Mouse (Mus musculus): ENCODE measurements around the gene Gapvd1. TPM values are rescaled to one million over a fixed set of nuclear protein-coding genes. Genes with fewer than 3 reads are reported as not detected.

Gapvd1 gene
- polyA plus RNA-seq, 1 experiment from 2014 or later: 107 TPM

Other genes with a start within 250 kb of the Gapvd1 start
- 420 and 450 TPM in 2 replicates for gene Hspa5, start 16.7 kb upstream of the Gapvd1 start, polyA plus RNA-seq (2015; fragmentation: Nextera tagmentation; extraction: Ambion mirVana)
- 24.5 and 27.4 TPM in 2 replicates for gene Rabepk, start 44.7 kb upstream of the Gapvd1 start, polyA plus RNA-seq (2015; fragmentation: Nextera tagmentation; extraction: Ambion mirVana)
- 102 and 106 TPM in 2 replicates for gene Fbxw2, start 71.1 kb upstream of the Gapvd1 start, polyA plus RNA-seq (2015; fragmentation: Nextera tagmentation; extraction: Ambion mirVana)
- not detected in 2 replicates for gene Gm34653, start 77.8 kb upstream of the Gapvd1 start, polyA plus RNA-seq (2015; fragmentation: Nextera tagmentation; extraction: Ambion mirVana)
- 0.26 and 0.28 TPM in 2 replicates for gene Cutal, start 119.2 kb upstream of the Gapvd1 start, polyA plus RNA-seq (2015; fragmentation: Nextera tagmentation; extraction: Ambion mirVana)
- 98.8 and 110 TPM in 2 replicates for gene Psmd5, start 119.7 kb upstream of the Gapvd1 start, polyA plus RNA-seq (2015; fragmentation: Nextera tagmentation; extraction: Ambion mirVana)
- 1.4 and 2.0 TPM in 2 replicates for gene Phf19, start 158.8 kb upstream of the Gapvd1 start, polyA plus RNA-seq (2015; fragmentation: Nextera tagmentation; extraction: Ambion mirVana)
- 2.8 and 4.9 TPM in 2 replicates for gene Traf1, start 206.5 kb upstream of the Gapvd1 start, polyA plus RNA-seq (2015; fragmentation: Nextera tagmentation; extraction: Ambion mirVana)